Mouse (Mus musculus) c-Kit-positive CD71-positive TER-119-positive erythroid progenitor cells, embryonic 14.5 days (primary cell): Measurements from ENCODE around the gene Dnajc16.
"Not testable (repeated sequence)": the region's sequence is repeated elsewhere in the genome, so short reads cannot be mapped to it uniquely, and the experiment has no call there.

Experiments used
- DNase-seq: peaks from one replicate; pipeline ENCODE4 v3.0.0-alpha.2; 2013; ENCODE audit warnings: low spot score

Dnajc16 gene

DNA sequence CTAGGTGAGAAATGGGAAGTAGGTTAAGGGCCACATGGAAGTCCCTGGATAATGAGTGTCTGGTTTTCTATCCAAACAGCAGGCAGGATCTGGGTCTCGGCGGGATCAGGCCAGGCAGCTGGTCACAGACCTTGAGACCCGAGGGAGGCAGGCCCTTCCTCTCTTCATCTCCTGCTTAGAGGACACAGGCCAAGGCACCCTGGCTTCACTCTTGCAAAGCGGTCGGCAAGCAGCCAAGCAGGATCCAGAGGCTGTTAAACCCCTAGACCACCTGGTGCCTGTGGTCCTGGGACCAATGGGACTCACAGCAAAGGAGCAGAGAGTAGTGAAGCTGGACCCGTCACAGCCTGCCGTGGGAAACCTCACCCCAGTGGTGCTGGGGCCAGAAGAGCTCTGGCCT is 5.6 kb upstream of the Dnajc16 start:
- DNase-seq = no peak

DNA sequence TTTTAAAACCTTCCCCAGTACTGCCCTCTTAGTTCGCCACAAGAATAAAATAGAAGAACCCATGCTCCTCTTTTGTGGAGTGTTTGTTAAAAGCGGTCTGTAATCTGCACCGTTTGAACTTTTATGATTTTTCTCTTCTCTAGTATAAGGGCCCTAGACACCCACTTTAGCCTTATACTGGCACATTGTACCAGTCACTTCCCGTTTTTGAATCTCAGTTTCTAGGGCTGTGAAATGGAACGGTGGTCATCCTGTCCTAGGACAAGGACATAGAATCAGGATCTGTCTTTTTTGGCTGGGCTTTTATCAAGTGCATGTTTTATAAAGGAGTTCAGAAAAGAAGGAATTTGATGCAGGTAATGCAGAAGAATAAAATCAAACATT is 3.4 kb upstream of the Dnajc16 start:
- DNase-seq = no peak

DNA sequence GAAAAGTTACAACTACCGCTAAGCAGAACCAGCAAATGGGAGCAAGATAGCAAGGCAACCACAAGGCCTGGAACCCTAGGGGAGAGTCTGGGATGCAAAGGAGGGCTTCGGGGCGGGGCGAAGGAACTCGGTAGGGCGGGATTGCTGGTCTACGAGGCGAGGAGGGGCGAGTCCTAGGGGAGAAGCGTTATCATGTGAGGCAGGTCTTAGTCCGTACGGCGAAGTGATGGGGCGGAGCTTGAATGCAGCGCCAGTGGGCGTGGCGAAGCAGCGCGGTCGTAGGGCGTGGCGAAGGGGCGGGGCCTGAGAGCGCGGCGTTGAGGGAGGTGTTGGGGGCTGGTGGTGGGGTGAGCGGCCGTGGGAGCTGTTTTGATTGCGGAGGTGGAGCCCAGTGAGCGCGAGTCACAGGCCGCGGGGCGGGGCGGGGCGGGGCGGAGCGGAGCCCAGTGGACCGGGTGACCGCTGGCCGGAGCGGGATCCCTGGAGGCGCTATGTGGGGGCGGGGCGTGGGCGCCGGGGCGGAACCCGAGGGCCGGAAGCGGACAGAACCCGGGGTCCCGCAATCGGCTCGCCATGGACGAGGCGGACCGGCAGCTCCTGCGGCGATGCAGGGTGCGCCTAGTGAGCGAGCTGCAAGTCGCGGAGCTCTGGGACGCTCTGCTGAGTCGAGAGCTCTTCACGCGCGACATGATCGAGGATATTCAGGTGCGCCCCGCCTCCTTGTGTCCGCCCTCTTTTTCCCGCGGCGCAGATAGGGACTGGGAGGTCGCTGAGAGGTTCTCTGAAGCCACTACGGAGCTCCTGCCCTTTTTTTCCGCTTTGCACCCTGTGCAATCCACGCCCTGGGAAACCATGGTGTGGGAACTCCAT is 2.8 kb upstream of the Dnajc16 start, which contains the start of gene Casp9:
Casp9 (plus strand) TSS at position 331 of the 870 bp plus-strand sequence.
- peak; percentile 96 for DNase-seq

DNA sequence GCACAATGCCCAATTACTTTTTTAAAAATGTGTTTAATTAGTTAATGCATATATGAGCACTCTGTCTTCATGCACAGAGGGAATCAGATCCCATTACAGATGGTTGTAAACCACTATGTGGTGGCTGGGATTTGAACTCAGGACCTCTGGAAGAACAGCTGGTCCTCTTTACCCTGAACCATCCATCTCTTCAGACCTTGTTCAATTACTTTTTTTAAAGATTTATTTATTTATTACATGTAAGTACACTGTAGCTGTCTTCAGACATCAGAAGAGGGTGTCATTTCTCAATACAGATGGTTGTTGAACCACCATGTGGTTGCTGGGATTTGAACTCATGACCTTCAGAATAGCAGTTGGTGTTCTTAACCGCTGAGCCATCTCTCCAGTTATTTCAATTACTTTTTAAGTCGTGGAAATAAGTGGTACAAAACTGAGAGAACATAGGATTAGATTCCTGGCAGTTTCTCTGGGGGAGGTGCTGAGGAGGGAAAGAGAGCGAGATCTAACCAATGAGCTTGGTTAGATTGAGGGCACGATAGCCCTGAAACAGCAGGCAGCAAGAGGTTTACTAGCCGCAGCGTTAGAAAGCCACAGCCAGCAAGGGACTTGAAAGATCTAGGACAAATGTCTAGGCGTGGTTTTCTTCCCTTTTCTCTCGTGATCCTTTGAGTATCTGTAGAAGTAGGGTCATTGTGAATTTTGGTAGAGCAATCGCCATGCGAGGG is 2.0 kb upstream of the Dnajc16 start:
- DNase-seq = no peak

DNA sequence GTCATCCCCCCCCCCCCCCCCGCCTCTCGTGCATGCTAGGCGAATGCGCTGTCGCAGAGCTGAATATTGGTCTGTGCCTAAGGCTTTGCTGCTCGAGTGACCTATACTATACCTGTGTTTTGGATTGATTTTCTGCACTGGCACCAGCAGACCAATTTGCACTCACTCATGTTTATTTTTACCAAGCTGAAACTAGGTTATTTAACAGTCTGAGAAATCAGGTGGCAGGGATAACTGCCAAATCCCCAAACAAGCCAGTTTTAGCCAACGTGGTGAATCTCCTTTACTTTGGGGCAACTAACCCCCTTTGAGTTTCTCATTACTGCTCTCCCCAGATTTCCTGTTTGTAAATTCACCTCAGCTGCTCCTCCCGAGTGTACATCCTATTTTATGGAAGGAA is 1.2 kb upstream of the Dnajc16 start:
- DNase-seq = no peak

DNA sequence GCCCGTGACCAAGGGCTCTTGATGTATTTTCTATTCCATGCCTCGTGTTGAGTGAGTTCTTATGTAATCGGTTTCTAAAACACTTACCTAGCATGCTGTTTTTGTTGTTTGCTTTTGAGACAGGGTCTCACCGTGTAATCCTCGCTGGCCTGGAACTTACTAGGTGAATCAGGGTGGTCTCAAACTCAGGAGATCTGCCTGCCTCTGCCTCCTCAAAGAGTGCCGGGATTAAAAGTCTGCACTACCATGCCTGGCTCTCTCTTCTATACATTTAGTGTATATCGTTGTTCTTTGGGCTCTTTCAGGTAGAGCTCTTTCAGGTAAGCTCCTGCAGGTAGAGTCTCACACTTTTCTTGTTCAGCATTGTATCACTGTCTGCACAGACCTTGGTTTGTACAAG is 755 bp upstream of the Dnajc16 start:
- DNase-seq = no peak

DNA sequence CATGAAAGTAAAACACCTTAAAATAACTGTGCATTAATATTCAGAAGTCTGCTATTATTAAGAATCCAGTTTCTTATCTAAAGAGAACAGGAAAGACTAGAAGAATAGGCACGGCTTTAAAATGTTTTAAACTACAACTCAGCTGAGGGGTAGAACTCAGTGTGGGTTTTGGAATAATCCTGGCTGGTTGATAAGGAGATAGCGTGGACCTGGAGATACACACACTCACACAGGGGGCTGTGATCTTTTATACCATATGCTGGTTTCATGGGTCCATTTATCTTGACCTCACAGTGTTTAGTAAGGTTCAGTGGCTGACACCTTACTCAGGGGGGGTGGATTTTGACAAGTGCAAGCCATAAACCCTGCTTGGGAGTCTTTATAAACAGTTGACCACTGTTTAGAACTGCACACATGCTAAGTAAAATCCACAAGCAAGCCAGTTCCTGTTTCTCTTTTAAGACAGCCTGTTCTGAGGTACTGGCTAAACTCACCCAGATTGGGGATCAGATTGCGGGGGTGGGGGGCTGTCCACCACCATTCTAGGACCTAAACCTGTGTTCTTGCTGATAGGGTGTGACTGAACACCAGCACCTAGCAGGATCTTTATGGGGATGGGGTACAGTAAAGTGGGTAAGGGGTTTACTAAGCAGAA is 1.0 kb downstream of the Dnajc16 start:
- DNase-seq = no peak

DNA sequence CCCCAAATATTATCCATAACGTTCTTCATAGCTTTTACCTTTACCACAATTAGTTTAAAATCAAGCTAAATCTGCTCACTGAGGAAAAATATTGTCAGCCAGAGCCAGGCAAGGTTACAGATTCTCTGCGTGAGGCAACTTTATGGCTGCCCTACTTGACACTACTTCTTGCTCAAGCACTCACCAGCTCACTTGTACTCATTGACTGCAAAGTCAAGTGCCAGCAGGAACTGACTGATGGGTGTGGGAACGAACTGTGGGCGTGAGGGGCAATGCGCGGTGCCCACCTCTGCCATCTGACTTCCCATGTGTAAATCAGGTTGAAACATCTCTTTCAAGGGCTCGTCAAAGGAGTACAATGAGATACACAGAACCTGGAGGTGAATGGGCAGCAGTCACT is 3.3 kb downstream of the Dnajc16 start:
- DNase-seq = no peak

DNA sequence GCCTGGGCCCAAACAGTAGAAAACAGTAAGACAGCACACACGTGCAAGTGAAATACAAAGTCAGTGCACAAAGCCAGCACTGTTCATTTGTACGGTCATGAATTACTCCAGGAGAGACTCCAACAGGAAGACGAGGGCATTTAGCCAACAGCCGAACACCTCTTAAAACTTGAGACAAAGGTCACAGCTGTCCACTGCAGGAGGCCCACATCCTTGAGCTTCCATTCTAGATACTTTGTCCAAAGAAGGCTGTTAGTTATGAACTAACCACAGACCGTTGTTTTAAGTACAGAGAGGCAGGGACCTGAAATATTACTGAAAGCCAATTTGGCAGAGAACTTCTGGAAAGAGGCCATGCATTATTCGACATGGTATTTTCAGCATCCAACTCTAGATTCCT is 3.7 kb downstream of the Dnajc16 start:
- no peak for DNase-seq

DNA sequence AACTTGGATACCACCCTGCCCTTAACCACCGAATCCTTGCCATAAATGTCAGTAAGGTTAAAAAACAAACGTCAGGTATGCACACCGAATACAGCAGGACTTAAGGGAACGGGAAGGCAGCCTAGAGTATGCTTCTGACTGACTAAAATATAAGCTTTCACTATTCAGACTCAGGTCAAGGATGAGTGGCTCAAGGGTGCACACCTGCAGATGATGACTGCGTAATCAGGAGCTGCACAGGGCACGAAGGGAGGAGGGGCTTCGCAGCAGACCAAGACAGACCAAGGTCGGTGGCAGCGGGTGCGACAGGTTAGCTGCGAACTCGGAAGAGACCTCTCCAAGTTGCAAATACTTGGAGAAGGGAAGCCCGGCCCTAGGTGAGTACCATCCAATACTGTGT is 4.6 kb downstream of the Dnajc16 start:
- DNase-seq = no peak

DNA sequence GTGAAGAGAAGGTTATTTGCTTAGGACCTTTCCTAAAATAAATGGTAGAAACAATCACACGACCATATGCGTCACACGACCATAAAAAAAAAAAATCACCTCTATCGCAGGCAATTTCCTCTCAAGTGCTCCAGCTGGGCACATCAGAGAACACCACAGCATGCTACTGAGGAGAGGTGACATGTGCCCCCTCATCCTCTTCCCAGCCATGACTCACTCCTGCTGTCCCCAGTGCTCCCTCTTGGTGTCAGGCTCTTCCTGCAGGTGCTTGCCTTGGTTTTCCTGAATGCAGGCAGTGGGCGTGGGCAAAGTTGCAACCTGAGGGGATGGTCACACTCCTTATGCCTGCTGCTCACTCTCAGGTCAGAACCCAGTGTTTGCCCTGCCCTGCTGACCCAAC is 5.9 kb downstream of the Dnajc16 start:
- no peak for DNase-seq

DNA sequence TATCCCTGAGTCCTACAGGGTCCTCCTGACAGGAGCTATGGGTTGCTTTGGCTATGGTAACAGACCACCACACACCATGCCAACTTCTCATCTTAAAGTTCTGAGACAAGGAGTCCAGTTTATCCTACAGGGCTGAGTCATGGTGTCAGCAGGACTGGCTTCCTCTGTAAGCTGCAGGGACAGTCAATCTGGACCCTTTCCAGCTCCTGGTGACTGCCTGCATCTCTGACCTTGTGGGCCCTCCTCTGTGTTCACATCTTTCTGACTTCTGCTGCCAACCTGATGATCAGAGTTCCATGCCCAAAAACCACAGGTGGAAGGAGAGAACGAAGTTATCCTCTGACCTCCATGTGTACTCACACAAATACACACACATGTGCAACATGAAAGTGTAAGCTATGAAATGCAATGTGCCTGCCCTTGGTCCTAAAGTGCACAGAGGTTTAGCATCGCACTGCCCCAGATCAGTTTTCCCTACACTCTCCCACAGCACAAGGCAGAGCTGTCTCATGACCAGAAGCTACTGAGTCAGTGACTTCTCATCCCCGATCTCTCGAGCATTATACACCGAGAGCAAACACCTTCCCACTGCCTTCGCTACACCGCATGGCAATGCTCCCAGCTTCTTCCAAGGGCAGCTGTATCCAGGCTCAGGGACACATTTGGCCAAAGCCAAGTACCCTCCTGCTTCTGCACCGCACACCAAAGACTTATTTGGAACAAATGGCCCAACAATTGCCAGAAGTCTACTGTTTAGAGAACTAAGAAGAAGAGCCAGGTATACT is 9.3 kb downstream of the Dnajc16 start:
- no peak for DNase-seq

DNA sequence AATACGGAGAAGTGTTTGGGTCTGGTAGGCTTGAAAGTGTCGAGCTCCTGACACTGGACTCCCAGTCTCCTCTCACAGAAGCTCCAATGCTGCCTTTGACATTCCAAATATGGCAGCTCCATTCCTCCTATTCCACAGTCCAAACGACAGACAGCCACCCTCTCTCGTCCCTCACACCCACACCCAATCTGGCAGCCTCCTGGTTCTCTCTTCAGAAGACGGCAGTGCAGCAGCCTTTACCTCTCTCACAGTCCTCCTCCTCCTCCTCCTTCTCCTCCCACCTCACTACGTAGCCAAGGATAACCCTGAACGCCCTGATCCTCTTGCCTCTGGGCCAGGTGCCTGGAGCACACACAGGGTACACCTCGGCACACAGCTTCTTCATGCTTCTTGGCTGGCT is 10.9 kb downstream of the Dnajc16 start:
- DNase-seq = no peak

DNA sequence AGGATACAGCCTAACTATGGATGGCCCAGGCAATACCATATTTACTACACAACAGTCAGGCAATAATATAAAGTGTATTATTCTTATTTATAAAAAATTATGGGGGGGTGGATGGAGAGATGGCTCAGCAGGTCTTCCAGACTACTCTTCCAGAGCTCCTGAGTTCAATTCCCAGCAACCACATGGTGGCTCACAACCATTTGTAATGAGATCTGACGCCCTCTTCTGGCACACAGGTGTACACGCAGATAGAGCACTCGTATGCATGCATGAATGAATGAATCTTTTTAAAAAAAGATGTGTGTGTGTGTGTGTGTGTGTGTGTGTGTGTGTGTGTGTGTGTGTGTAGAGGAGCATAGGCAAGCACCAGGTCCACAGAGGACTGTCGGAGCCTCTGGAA is 17.7 kb downstream of the Dnajc16 start:
- DNase-seq = not testable (repeated sequence)

DNA sequence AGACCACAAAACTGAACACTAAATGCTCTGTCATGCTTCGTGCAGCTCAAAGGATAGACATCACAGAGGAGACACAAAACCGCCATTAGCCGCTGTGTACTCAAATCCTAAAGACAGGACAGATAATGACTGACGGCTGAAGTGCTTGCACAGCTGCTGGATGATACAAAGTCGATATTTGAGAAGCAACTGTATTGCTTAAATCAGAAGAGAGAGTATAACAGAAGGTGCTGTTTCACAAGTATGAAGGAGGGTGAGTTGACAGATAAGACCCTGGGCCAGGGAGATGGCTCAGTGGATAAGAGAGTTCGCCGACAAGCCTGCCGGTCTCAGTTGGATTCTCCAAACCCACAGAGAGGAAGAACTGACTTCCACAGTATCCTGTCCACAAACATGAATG is 18.9 kb downstream of the Dnajc16 start:
- DNase-seq = no peak

DNA sequence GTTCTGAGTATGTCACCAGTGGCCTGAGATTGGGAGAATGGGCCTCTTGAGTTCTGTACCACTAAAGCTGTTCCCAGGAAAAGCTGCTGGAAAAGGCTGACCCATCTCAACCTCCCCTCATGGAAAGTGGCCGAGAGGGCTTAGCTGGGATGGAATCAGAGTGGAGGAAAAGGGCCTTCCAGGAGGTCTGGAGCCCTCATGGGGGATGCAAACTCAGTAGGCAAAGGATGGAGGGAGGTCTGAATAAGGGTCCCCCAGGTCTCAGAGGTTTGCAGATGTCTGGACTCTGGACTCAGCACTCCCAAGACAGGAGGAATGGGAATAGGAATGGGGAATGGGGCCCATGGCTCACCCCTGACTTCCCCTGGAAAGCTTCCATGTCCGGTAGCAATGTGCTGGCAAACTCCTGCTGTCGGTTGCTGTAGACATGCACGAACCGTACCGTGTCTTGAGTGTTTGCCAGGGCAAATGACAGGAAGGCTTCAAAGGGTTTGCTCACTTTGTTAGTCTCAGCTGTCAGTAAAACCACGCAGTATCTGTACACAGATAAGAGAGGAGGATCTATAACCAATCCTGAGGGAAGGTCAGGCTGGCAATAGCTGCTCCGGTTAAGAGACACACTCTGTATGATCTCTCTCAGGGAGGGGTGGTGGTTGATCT is 21.1 kb downstream of the Dnajc16 start:
- no peak for DNase-seq

DNA sequence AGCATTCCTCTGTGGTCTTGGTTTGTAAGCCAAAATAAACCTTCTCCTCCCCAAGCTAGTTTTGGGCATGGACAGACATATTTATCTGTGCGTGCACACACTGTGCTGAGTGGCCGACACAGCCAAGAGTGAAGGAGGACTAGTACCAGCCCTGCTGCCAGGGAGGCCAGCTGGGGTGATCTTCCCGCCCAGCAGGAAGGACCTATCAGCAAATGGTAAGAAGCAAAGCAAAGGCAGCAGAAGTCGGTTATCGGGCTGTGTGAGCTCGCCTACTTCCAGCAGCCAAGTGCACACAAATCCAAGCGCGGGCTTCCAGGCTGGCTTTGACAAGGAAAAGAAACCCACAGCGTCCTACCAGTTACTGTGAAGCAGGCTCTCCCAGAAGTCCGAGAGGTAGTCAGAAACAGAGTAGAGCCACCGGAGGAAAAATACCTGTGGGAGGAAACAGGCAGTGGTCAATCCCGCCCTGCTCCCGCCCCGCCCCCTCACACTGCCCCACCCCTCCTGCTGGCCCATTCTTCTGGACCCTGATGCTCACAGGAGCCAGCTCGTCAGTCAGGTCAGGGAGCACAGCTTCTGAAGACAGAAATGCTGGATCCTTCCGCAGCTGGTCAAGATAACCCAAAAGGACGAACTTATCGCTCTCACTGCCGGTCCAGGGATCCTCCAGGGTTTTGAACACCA is 23.2 kb downstream of the Dnajc16 start:
- DNase-seq = peak; percentile 70

DNA sequence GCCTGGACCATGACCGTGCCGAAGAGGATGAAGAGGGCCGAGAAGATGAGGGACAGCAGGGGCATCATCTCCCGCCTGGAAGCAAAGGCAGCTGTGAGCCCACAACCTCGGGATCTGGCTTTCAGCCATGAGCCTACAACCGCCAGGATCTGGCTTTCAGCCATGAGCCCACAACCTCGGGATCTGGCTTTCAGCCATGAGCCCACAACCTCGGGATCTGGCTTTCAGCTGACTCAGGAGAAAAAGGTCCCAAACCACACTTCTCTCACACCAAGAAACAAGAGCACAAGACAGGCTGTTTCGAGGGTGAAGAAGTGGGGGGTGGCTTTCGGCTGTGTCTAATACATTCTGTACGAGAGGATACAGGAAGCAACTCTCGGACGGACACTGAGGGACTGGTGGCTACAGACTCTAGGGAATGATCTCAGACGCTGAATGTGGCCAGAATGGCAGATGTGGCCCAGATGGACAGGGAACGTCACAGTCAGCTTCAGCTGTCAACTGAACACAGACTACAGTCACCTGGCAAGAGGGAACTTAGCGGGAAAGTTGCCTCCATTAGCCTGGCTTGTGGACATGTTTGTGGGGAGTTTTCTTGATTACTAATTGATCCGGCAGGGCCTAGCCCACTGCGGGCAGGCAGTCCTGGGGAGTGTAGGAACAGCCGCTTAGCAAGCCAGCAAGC is 23.9 kb downstream of the Dnajc16 start:
- DNase-seq = no peak

DNA sequence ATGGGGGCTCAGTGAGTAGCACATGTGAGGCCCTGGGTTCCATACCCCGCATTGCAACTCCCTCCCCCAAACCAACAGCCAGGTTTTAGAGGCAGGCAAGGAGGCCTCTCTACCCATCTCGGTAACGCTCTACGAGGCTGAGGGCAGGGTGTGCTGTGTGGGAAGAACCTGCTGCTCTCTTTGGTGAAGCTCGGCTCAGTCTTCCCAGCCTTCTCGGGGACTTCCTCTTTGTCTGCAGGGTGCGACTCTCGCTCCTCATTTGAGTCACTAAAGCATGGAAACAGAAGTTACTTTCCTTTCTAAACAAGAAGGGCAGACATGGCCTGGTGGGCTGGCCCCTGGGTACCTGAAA is 24.4 kb downstream of the Dnajc16 start:
- no peak for DNase-seq

DNA sequence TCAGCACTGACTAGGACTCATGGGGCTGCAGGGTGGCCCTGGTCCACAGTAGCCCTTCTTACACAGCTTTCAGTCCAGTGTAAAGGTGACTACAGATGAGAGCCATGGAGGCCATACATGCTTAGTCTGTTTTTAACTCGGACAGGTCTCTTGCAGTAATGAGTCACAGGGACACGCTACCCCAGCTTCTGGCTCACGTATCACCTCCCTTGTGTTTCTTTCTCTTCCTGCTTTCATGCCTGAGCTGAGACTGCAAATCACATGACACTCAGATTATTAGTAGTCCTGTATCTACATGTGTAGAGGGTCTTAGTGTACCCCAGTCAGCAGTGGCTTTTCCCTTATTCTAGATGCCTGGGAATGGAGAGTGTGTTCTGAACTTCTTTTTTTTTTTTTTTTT is 25.7 kb downstream of the Dnajc16 start:
- no peak for DNase-seq

DNA sequence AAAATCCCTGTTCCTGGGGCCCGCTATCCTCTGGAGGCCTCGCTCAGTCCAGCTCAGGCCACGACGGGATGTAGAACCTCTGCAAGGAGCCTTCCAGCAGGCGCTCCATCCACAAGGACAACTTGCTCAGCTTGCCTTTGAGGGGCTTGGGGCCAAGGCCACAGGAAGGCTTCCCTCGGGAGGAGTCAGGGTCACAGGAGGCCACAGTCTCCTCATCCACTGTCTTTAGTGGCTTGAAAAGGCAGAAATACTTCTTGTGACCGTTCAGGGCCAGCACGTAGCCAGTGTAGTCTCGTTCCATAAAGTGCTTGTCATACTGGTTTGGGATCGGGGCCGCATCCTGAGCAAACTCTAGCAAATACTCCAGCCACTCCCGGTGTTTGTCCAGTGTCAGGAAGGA is 27.3 kb downstream of the Dnajc16 start:
- no peak for DNase-seq
